Mouse (Mus musculus) stomach, embryonic 14.5 days (tissue): ENCODE measurements around the gene Snrpa1. TPM values are rescaled to one million over a fixed set of nuclear protein-coding genes. Genes with fewer than 3 reads are reported as not detected.

Experiments
- ATAC-seq: fragments of 200-750 bp; cut with Nextera tagmentation; 2 replicates; pipeline ENCODE4 v1.8.0; 2017; ENCODE audit warnings: low read depth, moderate TSS enrichment; ENCODE audit not compliant: insufficient number of reproducible peaks, insufficient read depth, low FRiP score
- H3K27ac ChIP-seq: fragments of 300-500 bp; sonication (generic); 2 replicates; pipeline ENCODE4 v1.5.1; 2014; ENCODE audit warnings: mild to moderate bottlenecking, low read length, moderate library complexity, mixed read lengths
- H3K27me3 ChIP-seq: fragments of 300-500 bp; sonication (generic); 2 replicates; pipeline ENCODE4 v1.6.1; 2014; ENCODE audit warnings: low read length, control low read depth, mixed read lengths; ENCODE audit not compliant: control insufficient read depth, insufficient read depth
- H3K36me3 ChIP-seq: fragments of 300-500 bp; sonication (generic); 2 replicates; pipeline ENCODE4 v1.6.1; 2014; ENCODE audit warnings: mild to moderate bottlenecking, control low read depth, low read length, moderate library complexity, mixed read lengths; ENCODE audit not compliant: control insufficient read depth, insufficient read depth
- H3K4me1 ChIP-seq: fragments of 300-500 bp; sonication (generic); 2 replicates; pipeline ENCODE4 v1.6.1; 2014; ENCODE audit warnings: low read length, control low read depth, mixed read lengths; ENCODE audit not compliant: control insufficient read depth, insufficient read depth
- H3K4me2 ChIP-seq: fragments of 300-500 bp; sonication (generic); replicated peaks from 2 replicates; pipeline ENCODE4 v1.6.1; 2014; ENCODE audit warnings: low read depth, low read length, control low read depth
- H3K4me3 ChIP-seq: fragments of 300-500 bp; sonication (generic); 2 replicates; pipeline ENCODE4 v1.5.1; 2014; ENCODE audit warnings: low read depth, low read length, control low read depth
- H3K9ac ChIP-seq: fragments of 300-500 bp; sonication (generic); replicated peaks from 2 replicates; pipeline ENCODE4 v1.6.1; 2014; ENCODE audit warnings: low read depth, mild to moderate bottlenecking, control low read depth, low read length, moderate library complexity, mixed read lengths
- H3K9me3 ChIP-seq: fragments of 300-500 bp; sonication (generic); 2 replicates; pipeline ENCODE4 v1.6.1; 2016; ENCODE audit warnings: low read depth, low read length, control low read depth; ENCODE audit not compliant: control insufficient read depth
- WGBS: fragments of 180-500 bp; shearing (Covaris S2); extraction: QIAGEN DNeasy Blood & Tissue Kit; methylation state at CpG from one replicate; pipeline ENCODE4 v1.1.7; 2014; 5-methylcytosine and 5-hydroxymethylcytosine counted together
- polyA plus RNA-seq: library from polyadenylated mRNA; unstranded; fragments of >200 nt; fragmentation: Nextera tagmentation; extraction: Ambion mirVana; gene quantifications from 2 replicates; pipeline ENCODE4 v1.2.1, GENCODE M21; 2014

The Snrpa1 gene
- polyA plus RNA-seq, 1 experiment from 2014 or later, result 170 TPM

DNA sequence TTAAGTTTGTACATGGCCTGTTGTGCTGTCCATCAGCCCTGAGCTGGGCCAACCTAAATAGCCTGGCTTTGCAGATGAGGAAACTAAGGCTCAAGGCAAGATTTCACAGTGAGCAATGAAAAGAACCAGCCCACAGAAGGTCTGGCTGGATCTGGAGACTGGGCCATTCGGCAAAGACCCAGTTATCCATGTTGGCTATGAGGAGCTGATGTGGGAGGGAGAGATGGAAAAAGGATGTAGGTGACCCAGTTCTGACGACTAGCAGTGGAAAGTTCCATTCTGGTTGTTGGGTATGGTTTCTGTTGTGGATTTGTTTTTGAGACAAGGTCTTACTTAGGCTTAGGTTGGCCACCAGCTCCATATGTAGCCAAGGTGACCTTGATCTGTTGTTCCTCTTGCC, 29.3 kb downstream of the Snrpa1 start:
- no peak overlapping the region for H3K27ac ChIP-seq
- no peak overlapping the region for H3K4me3 ChIP-seq
- WGBS, result 91% methylated on average over 2 of the region's 2 CpGs
- no peak overlapping the region for H3K9ac ChIP-seq
- no peak for ATAC-seq
- H3K4me1 ChIP-seq, result no peaks in the 10 kb centered on the region
- H3K9me3 ChIP-seq, result no peaks in the 10 kb centered on the region
- H3K27me3 ChIP-seq, result no peaks in the 10 kb centered on the region
- H3K4me2 ChIP-seq, result no peak overlapping the region
- H3K36me3 ChIP-seq, result peaks cover 78% of the 10 kb centered on the region

DNA sequence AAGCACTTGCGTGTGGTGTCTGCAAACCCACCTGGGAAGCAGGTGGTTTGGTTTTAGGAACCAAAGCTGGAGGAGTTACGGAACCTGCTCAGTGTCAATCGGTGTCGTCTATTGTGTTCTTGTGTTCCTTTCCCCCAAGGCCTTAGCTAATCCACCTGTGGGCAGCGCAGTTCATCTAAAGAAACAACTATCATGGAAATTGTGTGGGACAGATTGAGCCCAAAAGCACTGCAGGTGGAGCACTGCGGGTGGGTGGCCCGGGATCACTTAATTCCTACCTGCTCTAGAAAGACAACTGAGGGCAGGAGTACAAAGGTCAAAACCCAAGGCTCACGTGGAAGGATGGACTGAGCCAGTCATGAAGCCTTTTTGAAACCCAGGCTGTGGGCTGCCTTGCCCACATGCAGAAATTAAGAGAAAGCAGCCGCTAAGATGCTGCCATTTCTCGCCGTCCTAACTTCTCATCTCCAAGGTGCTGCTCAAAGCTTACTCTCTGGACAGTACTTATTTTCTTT, 31.9 kb downstream of the Snrpa1 start:
- no peaks in the 10 kb centered on the region for H3K9me3 ChIP-seq
- H3K4me3 ChIP-seq, result no peak overlapping the region
- no peaks in the 10 kb centered on the region for H3K4me1 ChIP-seq
- H3K9ac ChIP-seq, result no peak overlapping the region
- H3K36me3 ChIP-seq, result peaks cover 53% of the 10 kb centered on the region
- no peak for ATAC-seq
- no peak overlapping the region for H3K27ac ChIP-seq
- whole genome bisulfite sequencing, result 87% methylated on average over 11 of the region's 11 CpGs
- no peaks in the 10 kb centered on the region for H3K27me3 ChIP-seq
- no peak overlapping the region for H3K4me2 ChIP-seq

DNA sequence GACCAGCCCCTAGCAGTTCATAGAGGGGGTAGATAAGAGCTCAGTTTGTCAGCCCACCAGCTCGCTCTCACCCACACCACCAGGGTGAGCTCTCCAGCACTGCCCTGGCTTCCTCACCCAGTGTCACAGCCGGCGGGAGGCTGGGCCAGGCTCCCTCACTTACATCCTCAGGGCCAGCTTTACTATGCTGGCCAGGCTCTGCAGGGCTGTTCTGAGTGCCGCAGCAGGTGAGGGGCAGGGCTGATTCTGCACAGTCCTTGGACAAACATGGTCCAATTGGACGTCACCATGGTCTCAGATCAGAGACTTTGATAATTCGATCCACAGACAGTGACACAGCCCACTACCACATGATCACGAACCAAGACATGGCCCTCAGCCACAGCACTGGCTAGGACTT, 32.8 kb downstream of the Snrpa1 start:
- Histone ChIP-seq H3K27me3 (no peaks in the 10 kb centered on the region), H3K4me3 (no peak overlapping the region), H3K9ac (no peak overlapping the region), H3K27ac (no peak overlapping the region), H3K9me3 (no peaks in the 10 kb centered on the region), H3K36me3 (peaks cover 48% of the 10 kb centered on the region), H3K4me1 (no peaks in the 10 kb centered on the region), H3K4me2 (no peak overlapping the region)
- WGBS, result 84% methylated on average over 7 of the region's 7 CpGs
- no peak for ATAC-seq

DNA sequence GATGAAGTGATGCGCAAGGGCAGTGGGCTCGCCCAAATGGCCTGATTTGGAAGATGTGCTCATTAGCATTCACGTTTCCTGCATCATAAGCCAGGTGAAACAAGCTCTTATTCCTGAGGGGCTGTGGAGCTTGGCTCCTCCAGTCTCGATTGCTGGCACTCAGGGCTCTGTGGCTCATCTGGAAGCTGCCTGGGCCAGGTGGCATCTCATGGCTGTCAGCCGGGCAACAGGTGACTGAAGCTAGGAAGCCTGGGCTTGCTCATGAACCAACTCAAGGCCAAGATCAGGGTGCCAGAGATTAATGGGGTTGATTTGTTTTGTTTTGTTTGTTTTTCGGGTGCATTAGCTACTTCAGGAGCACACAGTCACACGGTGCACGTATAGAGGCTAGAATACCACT, 33.9 kb downstream of the Snrpa1 start:
- Histone ChIP-seq H3K27ac (no peak overlapping the region), H3K4me3 (no peak overlapping the region), H3K4me2 (no peak overlapping the region), H3K9ac (no peak overlapping the region), H3K9me3 (no peaks in the 10 kb centered on the region), H3K27me3 (no peaks in the 10 kb centered on the region), H3K4me1 (no peaks in the 10 kb centered on the region), H3K36me3 (peaks cover 38% of the 10 kb centered on the region)
- 84% methylated on average over 8 of the region's 8 CpGs for WGBS
- ATAC-seq, result no peak

DNA sequence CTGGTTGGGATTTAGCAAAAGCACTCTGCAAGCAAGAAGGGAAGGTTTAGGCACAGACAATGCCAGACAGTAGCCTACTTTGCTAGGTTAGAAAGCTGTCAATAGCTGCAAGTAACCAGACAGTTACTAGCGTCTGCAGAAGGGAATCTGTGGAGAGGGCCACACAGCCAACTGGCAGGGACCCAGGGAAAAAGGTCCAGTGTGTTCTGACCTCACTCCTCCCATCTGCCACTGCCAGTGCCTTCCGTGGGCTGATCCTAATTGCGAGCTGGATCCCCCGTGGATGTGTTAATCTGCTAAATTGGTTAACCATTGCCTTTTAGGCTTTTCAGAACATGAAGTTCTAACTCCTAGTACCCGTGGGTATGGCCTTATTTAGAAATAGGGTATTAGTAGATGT, 35.3 kb downstream of the Snrpa1 start:
- ATAC-seq, result no peak
- Histone ChIP-seq H3K27ac (no peak overlapping the region), H3K4me1 (no peaks in the 10 kb centered on the region), H3K4me3 (no peak overlapping the region), H3K4me2 (no peak overlapping the region), H3K27me3 (no peaks in the 10 kb centered on the region), H3K36me3 (peaks cover 23% of the 10 kb centered on the region), H3K9me3 (no peaks in the 10 kb centered on the region), H3K9ac (no peak overlapping the region)
- WGBS, result 70% methylated on average over 5 of the region's 5 CpGs

DNA sequence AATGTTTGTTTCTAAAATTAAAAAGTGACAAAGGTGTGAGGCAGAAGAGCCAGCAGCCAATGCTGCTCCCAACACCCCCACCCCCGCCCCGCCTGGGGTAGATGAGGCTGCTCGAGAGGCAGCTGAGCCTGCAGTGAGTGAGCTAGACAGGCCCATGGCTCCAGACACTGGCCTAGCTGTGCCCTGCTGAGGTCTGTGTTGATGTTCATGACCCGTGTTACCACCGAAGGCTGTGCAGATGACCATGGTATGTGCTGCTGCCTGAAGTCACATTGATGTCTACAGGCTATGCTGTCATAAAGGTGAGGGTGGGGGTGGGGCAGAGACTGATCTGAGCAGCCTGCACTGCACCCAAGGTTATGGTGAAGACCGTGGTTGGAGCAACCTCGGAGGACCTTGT, 40.0 kb downstream of the Snrpa1 start:
- no peak overlapping the region for H3K4me3 ChIP-seq
- no peak overlapping the region for H3K27ac ChIP-seq
- H3K9ac ChIP-seq, result no peak overlapping the region
- no peak for ATAC-seq
- H3K4me2 ChIP-seq, result no peak overlapping the region
- H3K36me3 ChIP-seq, result no peaks in the 10 kb centered on the region
- no peaks in the 10 kb centered on the region for H3K9me3 ChIP-seq
- 85% methylated on average over 7 of the region's 7 CpGs for whole genome bisulfite sequencing
- H3K4me1 ChIP-seq, result no peaks in the 10 kb centered on the region
- no peaks in the 10 kb centered on the region for H3K27me3 ChIP-seq

DNA sequence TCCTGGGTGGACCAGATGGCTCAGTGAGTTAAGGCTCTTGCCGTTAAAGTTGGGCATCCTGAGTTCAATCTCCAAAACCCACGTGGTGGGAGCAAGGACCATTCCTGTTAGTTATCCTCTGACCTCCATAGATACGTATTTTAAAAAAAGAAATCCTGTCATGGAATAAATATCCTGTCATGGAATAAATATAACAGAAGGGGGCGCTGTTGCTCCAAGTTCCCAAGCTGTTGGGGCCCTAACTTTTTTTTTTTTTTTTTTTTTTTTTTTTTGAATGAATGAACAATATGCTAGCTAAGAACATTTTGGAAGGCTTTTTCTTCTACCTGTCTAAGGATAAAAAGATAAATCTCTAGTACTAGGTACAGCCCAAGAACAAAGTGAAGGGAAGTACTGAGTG, 43.1 kb downstream of the Snrpa1 start:
- no peak for ATAC-seq
- Histone ChIP-seq H3K9ac (no peak overlapping the region), H3K9me3 (no peaks in the 10 kb centered on the region), H3K4me1 (peaks cover 7% of the 10 kb centered on the region), H3K27ac (no peak overlapping the region), H3K27me3 (no peaks in the 10 kb centered on the region), H3K36me3 (no peaks in the 10 kb centered on the region), H3K4me3 (no peak overlapping the region), H3K4me2 (no peak overlapping the region)
- WGBS, result 5% methylated on average over 4 of the region's 4 CpGs

DNA sequence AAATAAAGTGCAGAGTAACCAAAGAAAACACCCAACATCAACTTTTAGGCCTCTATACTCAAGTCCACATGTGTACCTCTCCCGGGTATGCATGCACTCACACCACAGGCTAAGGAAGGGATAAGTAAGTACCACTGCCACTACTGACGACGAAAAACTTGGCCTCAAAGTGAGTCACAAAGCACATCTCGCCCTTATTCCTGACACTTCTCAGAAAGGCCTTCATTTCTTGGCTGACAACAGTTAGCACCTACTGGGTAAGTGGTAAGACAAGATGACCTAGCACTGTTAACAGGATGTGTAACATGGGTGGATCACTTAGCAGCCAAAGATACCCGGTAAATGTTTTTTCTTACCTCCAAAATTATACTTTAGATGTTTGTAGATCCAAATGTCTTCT, 45.7 kb downstream of the Snrpa1 start:
- no peak for ATAC-seq
- no peak overlapping the region for H3K4me3 ChIP-seq
- H3K4me1 ChIP-seq, result peaks cover 8% of the 10 kb centered on the region
- no peak overlapping the region for H3K4me2 ChIP-seq
- no peaks in the 10 kb centered on the region for H3K27me3 ChIP-seq
- WGBS, result 87% methylated on average over 5 of the region's 5 CpGs
- no peaks in the 10 kb centered on the region for H3K36me3 ChIP-seq
- H3K9me3 ChIP-seq, result no peaks in the 10 kb centered on the region
- H3K9ac ChIP-seq, result no peak overlapping the region
- H3K27ac ChIP-seq, result no peak overlapping the region

DNA sequence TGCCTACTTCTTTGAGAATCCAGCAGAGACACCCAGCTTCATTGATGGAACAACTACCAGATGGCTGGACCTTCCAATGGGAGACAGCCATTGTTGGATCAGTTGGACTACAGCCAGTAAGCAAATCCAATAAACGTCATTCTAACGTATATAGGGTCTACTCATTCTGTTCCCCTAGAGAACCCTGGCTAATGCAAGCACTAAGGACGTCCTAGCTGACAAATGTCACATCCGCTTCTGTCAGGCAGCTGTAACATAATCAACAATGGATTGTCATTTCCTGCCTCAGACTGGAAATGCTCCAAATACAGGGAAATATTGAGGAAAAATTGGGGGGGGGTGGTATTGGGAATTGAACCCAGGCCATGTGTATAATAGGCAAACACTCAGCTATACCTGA, 47.0 kb downstream of the Snrpa1 start:
- 36% methylated on average over 4 of the region's 4 CpGs for WGBS
- Histone ChIP-seq H3K4me3 (no peak overlapping the region), H3K27ac (no peak overlapping the region), H3K9me3 (no peaks in the 10 kb centered on the region), H3K27me3 (no peaks in the 10 kb centered on the region), H3K4me1 (peaks cover 8% of the 10 kb centered on the region), H3K36me3 (no peaks in the 10 kb centered on the region), H3K4me2 (no peak overlapping the region), H3K9ac (no peak overlapping the region)
- no peak for ATAC-seq
